Mouse (Mus musculus): ENCODE measurements at regions not wholly inside any gene's neighbourhood (a gene's known extent, or its start where the extent isn't known, plus 50 kb on each side); places are given as distances from the start of the nearest gene placed in this dataset.
"Not testable (repeated sequence)": the region's sequence is repeated elsewhere in the genome, so short reads cannot be mapped to it uniquely, and the experiment has no call there.

DNA sequence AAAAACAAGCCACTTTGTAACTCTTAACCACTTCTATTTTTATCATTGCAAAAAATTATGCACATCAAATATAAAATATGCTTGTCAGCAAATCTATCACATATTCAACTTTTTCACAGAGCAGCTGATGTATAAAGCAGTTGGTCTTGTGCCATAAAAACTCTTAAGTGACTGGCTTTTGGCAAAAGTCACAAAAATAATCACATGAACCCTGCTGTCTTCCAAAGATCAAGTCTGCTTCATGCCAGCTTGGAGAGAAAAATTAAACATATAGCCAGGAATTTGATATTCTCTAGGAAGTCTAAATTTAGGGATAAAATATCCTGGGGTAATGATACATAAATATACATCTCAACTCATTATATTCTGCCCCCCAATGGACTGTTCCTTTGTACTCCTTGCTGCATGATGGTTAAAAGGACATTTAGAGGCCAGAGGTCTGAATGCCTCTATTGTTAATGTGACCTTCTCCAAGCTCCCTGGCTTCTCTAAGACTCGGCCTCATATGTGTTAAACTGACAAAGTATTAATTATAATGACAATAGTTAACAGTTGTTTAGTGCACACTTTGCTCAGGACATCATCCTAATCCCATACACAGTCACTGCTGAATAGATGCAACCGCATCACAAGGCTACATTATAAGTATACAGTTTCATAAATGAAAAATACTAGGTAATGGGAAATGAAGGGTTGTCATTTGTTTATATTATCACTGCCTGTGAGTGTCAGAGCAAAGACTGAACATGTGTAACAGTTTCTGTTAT, 422.9 kb upstream of the Hs3st1 start:
- ATAC-seq, result no peak
- H3K27ac ChIP-seq (ENCODE audit: low read depth, low read length), result no peak overlapping the region
- no peak overlapping the region for H3K4me3 ChIP-seq (ENCODE audit: low read depth, low read length)
- WGBS, result 74% methylated on average over 2 of the region's 2 CpGs
- no peaks in the 10 kb centered on the region for H3K36me3 ChIP-seq (ENCODE audit: control insufficient read depth, insufficient read depth)
- no peaks in the 10 kb centered on the region for H3K4me1 ChIP-seq (replicated peaks; ENCODE audit: control insufficient read depth, insufficient read depth, low read length)
- no peak overlapping the region for H3K9ac ChIP-seq (ENCODE audit: low read depth, low read length)
- H3K9me3 ChIP-seq (ENCODE audit: control insufficient read depth), result no peaks in the 10 kb centered on the region
- no peak overlapping the region for H3K4me2 ChIP-seq (replicated peaks; ENCODE audit: low read depth)
- H3K27me3 ChIP-seq (replicated peaks; ENCODE audit: control insufficient read depth, insufficient read depth, low read length), result no peaks in the 10 kb centered on the region
- no peak for TF ChIP-seq CTCF (IDR thresholded peaks at IDR 0.05; ENCODE audit: low read depth)

- no peak for ATAC-seq
Measured at GRCm38 (mm10) chr5:40136740-40137285, 381.5 kb upstream of the Hs3st1 start.

GRCm38 (mm10) chr5:40124337-40124736, 369.1 kb upstream of the Hs3st1 start:
- 54% methylated on average over 1 of the region's 1 CpGs for WGBS
- no peaks in the 10 kb centered on the region for H3K27me3 ChIP-seq (replicated peaks; ENCODE audit: control insufficient read depth, insufficient read depth, low read length)
- no peak for ATAC-seq
- no peak overlapping the region for H3K4me2 ChIP-seq (replicated peaks; ENCODE audit: low read depth)
- H3K36me3 ChIP-seq (ENCODE audit: control insufficient read depth, insufficient read depth), result no peaks in the 10 kb centered on the region
- no peak overlapping the region for H3K4me3 ChIP-seq (ENCODE audit: low read depth, low read length)
- H3K9me3 ChIP-seq (ENCODE audit: control insufficient read depth), result no peaks in the 10 kb centered on the region
- H3K4me1 ChIP-seq (replicated peaks; ENCODE audit: control insufficient read depth, insufficient read depth, low read length), result no peaks in the 10 kb centered on the region
- no peak overlapping the region for H3K9ac ChIP-seq (ENCODE audit: low read depth, low read length)
- H3K27ac ChIP-seq (ENCODE audit: low read depth, low read length), result no peak overlapping the region
- peak; percentile 38; the same call in 1 of the 2 replicates for TF ChIP-seq CTCF (IDR thresholded peaks at IDR 0.05; ENCODE audit: low read depth)

More at GRCm38 (mm10) chr5:40136740-40137285, 381.5 kb upstream of the Hs3st1 start:
- no peak overlapping the region for H3K9ac ChIP-seq (ENCODE audit: low read depth, low read length)
- no peaks in the 10 kb centered on the region for H3K9me3 ChIP-seq (ENCODE audit: control insufficient read depth)
- no peaks in the 10 kb centered on the region for H3K4me1 ChIP-seq (replicated peaks; ENCODE audit: control insufficient read depth, insufficient read depth, low read length)
- TF ChIP-seq CTCF (IDR thresholded peaks at IDR 0.05; ENCODE audit: low read depth), result no peak
- H3K27me3 ChIP-seq (replicated peaks; ENCODE audit: control insufficient read depth, insufficient read depth, low read length), result no peaks in the 10 kb centered on the region
- WGBS, result 86% methylated on average over 3 of the region's 3 CpGs
- no peaks in the 10 kb centered on the region for H3K36me3 ChIP-seq (ENCODE audit: control insufficient read depth, insufficient read depth)
- no peak overlapping the region for H3K4me3 ChIP-seq (ENCODE audit: low read depth, low read length)
- H3K27ac ChIP-seq (ENCODE audit: low read depth, low read length), result no peak overlapping the region
- H3K4me2 ChIP-seq (replicated peaks; ENCODE audit: low read depth), result no peak overlapping the region

- Histone ChIP-seq H3K27me3 (replicated peaks; ENCODE audit: control insufficient read depth, insufficient read depth, low read length) (no peaks in the 10 kb centered on the region), H3K9me3 (ENCODE audit: control insufficient read depth) (no peaks in the 10 kb centered on the region), H3K4me3 (ENCODE audit: low read depth, low read length) (no peak overlapping the region), H3K27ac (ENCODE audit: low read depth, low read length) (no peak overlapping the region), H3K4me2 (replicated peaks; ENCODE audit: low read depth) (no peak overlapping the region), H3K36me3 (ENCODE audit: control insufficient read depth, insufficient read depth) (no peaks in the 10 kb centered on the region), H3K9ac (ENCODE audit: low read depth, low read length) (no peak overlapping the region), H3K4me1 (replicated peaks; ENCODE audit: control insufficient read depth, insufficient read depth, low read length) (no peaks in the 10 kb centered on the region)
- peak; percentile 79 for ATAC-seq
- TF ChIP-seq CTCF (IDR thresholded peaks at IDR 0.05; ENCODE audit: low read depth), result no peak
Measured at GRCm38 (mm10) chr5:40116849-40117248, 361.6 kb upstream of the Hs3st1 start.

GRCm38 (mm10) chr5:40089576-40089975, 334.3 kb upstream of the Hs3st1 start:
- ATAC-seq; H3K4me2 ChIP-seq (replicated peaks; ENCODE audit: low read depth); H3K36me3 ChIP-seq (ENCODE audit: control insufficient read depth, insufficient read depth); H3K4me3 ChIP-seq (ENCODE audit: low read depth, low read length); H3K4me1 ChIP-seq (replicated peaks; ENCODE audit: control insufficient read depth, insufficient read depth, low read length); H3K9me3 ChIP-seq (ENCODE audit: control insufficient read depth); H3K9ac ChIP-seq (ENCODE audit: low read depth, low read length); H3K27ac ChIP-seq (ENCODE audit: low read depth, low read length); H3K27me3 ChIP-seq (replicated peaks; ENCODE audit: control insufficient read depth, insufficient read depth, low read length): not testable (repeated sequence)
- WGBS, result 88% methylated on average over 5 of the region's 5 CpGs

DNA sequence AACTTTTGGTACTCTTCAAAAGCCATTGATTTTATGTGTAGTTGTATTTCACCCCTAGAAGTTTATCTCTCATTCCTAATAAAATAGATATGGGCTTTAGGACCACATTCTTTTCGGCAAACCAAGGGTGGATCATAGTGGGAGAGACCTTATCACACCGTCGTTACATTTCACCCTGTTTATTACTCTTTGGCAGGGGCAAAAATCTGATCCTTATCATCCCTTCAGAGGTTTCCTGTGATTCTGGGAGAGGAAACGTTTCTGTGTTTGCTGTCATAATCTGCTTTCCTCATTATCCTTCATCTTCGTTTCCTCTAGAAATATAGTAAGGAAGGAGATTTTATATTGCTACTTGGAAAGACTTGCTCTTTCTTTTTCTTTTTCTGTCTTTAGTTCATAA, 290.0 kb upstream of the Hs3st1 start:
- no peak for TF ChIP-seq CTCF (IDR thresholded peaks at IDR 0.05; ENCODE audit: low read depth)
- H3K27ac ChIP-seq (ENCODE audit: low read depth, low read length), result no peak overlapping the region
- H3K4me2 ChIP-seq (replicated peaks; ENCODE audit: low read depth), result no peak overlapping the region
- no peaks in the 10 kb centered on the region for H3K4me1 ChIP-seq (replicated peaks; ENCODE audit: control insufficient read depth, insufficient read depth, low read length)
- ATAC-seq, result no peak
- 21% methylated on average over 5 of the region's 5 CpGs for WGBS
- H3K9me3 ChIP-seq (ENCODE audit: control insufficient read depth), result no peaks in the 10 kb centered on the region
- no peak overlapping the region for H3K9ac ChIP-seq (ENCODE audit: low read depth, low read length)
- no peaks in the 10 kb centered on the region for H3K27me3 ChIP-seq (replicated peaks; ENCODE audit: control insufficient read depth, insufficient read depth, low read length)
- no peaks in the 10 kb centered on the region for H3K36me3 ChIP-seq (ENCODE audit: control insufficient read depth, insufficient read depth)
- no peak overlapping the region for H3K4me3 ChIP-seq (ENCODE audit: low read depth, low read length)

Data from intestine, postnatal 0 days (tissue).